Comparison of ENCODE assay signal across 25 mouse cellular contexts in genomic region chr1:162145748-162146147, GRCm38 (mm10).
A peak's percentile ranks its signal among the peaks of the same experiment; 100 is the strongest.
DNase-seq lines count a peak whose midpoint lies in the region; ATAC-seq and TF ChIP-seq lines count a peak whose summit lies in the region.
"Had no signal": no experiment of that assay in that cellular context is flagged by ENCODE, and none has a peak within 500 bp of the region (broad histone marks: within the 10 kb centered on the region; RNA-seq: fewer than 3 reads in every experiment).

No protein-coding gene starts in this region.

- WGBS in liver, embryonic 11.5 days, result 43% methylated on average over 5 of the region's 6 CpGs
- 14% methylated on average over 5 of the region's 6 CpGs for WGBS in liver, embryonic 12.5 days (ENCODE audit: insufficient replicate concordance)
- 20% methylated on average over 5 of the region's 6 CpGs for WGBS in liver, embryonic 14.5 days (ENCODE audit: insufficient replicate concordance)
- WGBS in liver, embryonic 16.5 days (ENCODE audit: insufficient replicate concordance), result 22% methylated on average over 5 of the region's 6 CpGs
- 75% methylated on average over 5 of the region's 6 CpGs for WGBS in forebrain, embryonic 15.5 days

- no peak for DNase-seq in liver, embryonic 11.5 days (ENCODE audit: low spot score)
- DNase-seq in liver, embryonic 14.5 days (ENCODE audit: low read depth in 3 of 3, low spot score in 3 of 3), result no peak
- no peak for DNase-seq in liver
- DNase-seq: adrenal gland, adult 8-10 months; adrenal gland, postnatal 14 days; adrenal gland, postnatal 36 days; B cell, adult 2 months; cerebellum, adult 11-12 months; cerebellum, adult 2 months; cerebellum, adult 9-10 months; cerebellum, postnatal 10 days; cerebellum, postnatal 25 days had no signal

- no peak overlapping the region for H3K9ac ChIP-seq in liver, embryonic 11.5 days (ENCODE audit: low read depth, low read length)
- no peak overlapping the region for H3K9ac ChIP-seq in liver, embryonic 12.5 days
- H3K9ac ChIP-seq in liver, embryonic 14.5 days (replicated peaks), result no peak overlapping the region
- H3K9ac ChIP-seq in liver, embryonic 16.5 days (ENCODE audit: low read depth, low read length), result no peak overlapping the region
- no peak overlapping the region for H3K9ac ChIP-seq in forebrain, embryonic 15.5 days (replicated peaks)
- H3K9ac ChIP-seq: embryonic facial prominence, embryonic 12.5 days; forebrain, embryonic 13.5 days had no signal

- no peak for TF ChIP-seq CTCF in liver, embryonic 14.5 days (IDR thresholded peaks at IDR 0.05; ENCODE audit: low read depth)

- H3K27ac ChIP-seq in liver, embryonic 11.5 days (ENCODE audit: low read depth, low read length), result no peak overlapping the region
- no peak overlapping the region for H3K27ac ChIP-seq in liver, embryonic 12.5 days
- H3K27ac ChIP-seq in liver, embryonic 14.5 days, result no peak overlapping the region
- H3K27ac ChIP-seq in liver, embryonic 16.5 days (ENCODE audit: low read length), result no peak overlapping the region
- no peak overlapping the region for H3K27ac ChIP-seq in forebrain, embryonic 15.5 days (replicated peaks)
- H3K27ac ChIP-seq: forebrain, embryonic 13.5 days had no signal

- H3K4me3 ChIP-seq in liver, embryonic 11.5 days (ENCODE audit: low read depth, low read length), result no peak overlapping the region
- no peak overlapping the region for H3K4me3 ChIP-seq in liver, embryonic 12.5 days
- H3K4me3 ChIP-seq in liver, embryonic 14.5 days (ENCODE audit: insufficient read depth in 1 of 2, low read depth in 2 of 2, low read length in 2 of 2), result no peak overlapping the region
- H3K4me3 ChIP-seq in liver, embryonic 16.5 days (ENCODE audit: low read depth, low read length), result no peak overlapping the region
- no peak overlapping the region for H3K4me3 ChIP-seq in forebrain, embryonic 15.5 days
- H3K4me3 ChIP-seq: embryonic facial prominence, embryonic 10.5 days; embryonic facial prominence, embryonic 12.5 days; forebrain, embryonic 13.5 days had no signal

- peak; percentile 43; the same call in 1 of the 2 replicates for ATAC-seq in liver, embryonic 11.5 days (replicated peaks; ENCODE audit: low FRiP score)
- ATAC-seq in liver, embryonic 12.5 days, result no peak
- peak; percentile 56; the same call in 1 of the 2 replicates for ATAC-seq in liver, embryonic 14.5 days (ENCODE audit: insufficient read depth)
- ATAC-seq in liver, embryonic 16.5 days (ENCODE audit: low read depth), result peak; percentile 27; the same call in 1 of the 2 replicates
- ATAC-seq in megakaryocyte-erythroid progenitor cell, adult 5-6 weeks (replicated peaks; ENCODE audit: low FRiP score, low TSS enrichment, poor library complexity, severe bottlenecking), result 0 out of 2 replicates have a peak, but pooled peaks have one; percentile 54
- ATAC-seq in frontal cortex, adult (ENCODE audit: low TSS enrichment), result no peak
- ATAC-seq in forebrain, embryonic 15.5 days (replicated peaks), result no peak
- ATAC-seq: activated CD4-positive, CD25-positive, alpha-beta regulatory T cell, adult 4 months; CD4-positive, CD25-positive, alpha-beta regulatory T cell, adult 4 months; forebrain, embryonic 13.5 days; Patski had no signal

- no peak for TF ChIP-seq EP300 in liver, embryonic 14.5 days (IDR thresholded peaks at IDR 0.05; ENCODE audit: low read depth)

- H3K27me3 ChIP-seq in liver, embryonic 11.5 days (replicated peaks; ENCODE audit: control insufficient read depth, insufficient read depth, low read length), result no peaks in the 10 kb centered on the region
- H3K27me3 ChIP-seq in liver, embryonic 12.5 days (replicated peaks), result no peaks in the 10 kb centered on the region
- H3K27me3 ChIP-seq in liver, embryonic 14.5 days (ENCODE audit: control insufficient read depth, insufficient read depth, low read length), result no peaks in the 10 kb centered on the region
- no peaks in the 10 kb centered on the region for H3K27me3 ChIP-seq in liver, embryonic 16.5 days (ENCODE audit: control insufficient read depth, insufficient read depth, low read depth, low read length)
- no peaks in the 10 kb centered on the region for H3K27me3 ChIP-seq in forebrain, embryonic 15.5 days
- H3K27me3 ChIP-seq: CH12.LX; embryonic facial prominence, embryonic 12.5 days; forebrain, embryonic 13.5 days; Patski had no signal

- no peaks in the 10 kb centered on the region for H3K36me3 ChIP-seq in liver, embryonic 11.5 days (ENCODE audit: control insufficient read depth, insufficient read depth, low read length)
- H3K36me3 ChIP-seq in liver, embryonic 12.5 days, result no peaks in the 10 kb centered on the region
- H3K36me3 ChIP-seq in liver, embryonic 14.5 days (replicated peaks; ENCODE audit: control insufficient read depth, insufficient read depth, low read depth), result no peaks in the 10 kb centered on the region
- H3K36me3 ChIP-seq in liver, embryonic 16.5 days (ENCODE audit: control insufficient read depth, insufficient read depth), result no peaks in the 10 kb centered on the region
- H3K36me3 ChIP-seq in forebrain, embryonic 15.5 days, result no peaks in the 10 kb centered on the region
- H3K36me3 ChIP-seq: embryonic facial prominence, embryonic 10.5 days; embryonic facial prominence, embryonic 12.5 days; G1E had no signal

- H3K9me3 ChIP-seq in liver, embryonic 11.5 days (ENCODE audit: control insufficient read depth, low read length), result no peaks in the 10 kb centered on the region
- no peaks in the 10 kb centered on the region for H3K9me3 ChIP-seq in liver, embryonic 12.5 days (replicated peaks)
- H3K9me3 ChIP-seq in liver, embryonic 14.5 days (ENCODE audit: control insufficient read depth, low read length), result no peaks in the 10 kb centered on the region
- H3K9me3 ChIP-seq in liver, embryonic 16.5 days (replicated peaks; ENCODE audit: control insufficient read depth, low read length), result no peaks in the 10 kb centered on the region
- no peaks in the 10 kb centered on the region for H3K9me3 ChIP-seq in forebrain, embryonic 15.5 days
- H3K9me3 ChIP-seq: embryonic facial prominence, embryonic 10.5 days; embryonic facial prominence, embryonic 12.5 days; forebrain, embryonic 13.5 days; G1E had no signal

- no peak overlapping the region for H3K4me2 ChIP-seq in liver, embryonic 11.5 days
- no peak overlapping the region for H3K4me2 ChIP-seq in liver, embryonic 12.5 days
- H3K4me2 ChIP-seq in liver, embryonic 14.5 days (ENCODE audit: low read depth), result no peak overlapping the region
- H3K4me2 ChIP-seq in liver, embryonic 16.5 days (ENCODE audit: low read depth, low read length), result no peak overlapping the region
- no peak overlapping the region for H3K4me2 ChIP-seq in forebrain, embryonic 15.5 days (replicated peaks)
- H3K4me2 ChIP-seq: embryonic facial prominence, embryonic 12.5 days; forebrain, embryonic 13.5 days had no signal

- no peaks in the 10 kb centered on the region; the same call in 1 of the 2 replicates for H3K4me1 ChIP-seq in liver, embryonic 11.5 days (replicated peaks; ENCODE audit: control insufficient read depth, insufficient read depth, low read length)
- H3K4me1 ChIP-seq in liver, embryonic 12.5 days, result no peaks in the 10 kb centered on the region
- H3K4me1 ChIP-seq in liver, embryonic 14.5 days (replicated peaks; ENCODE audit: control insufficient read depth in 2 of 2, insufficient read depth in 2 of 2, low read length in 1 of 2), result no peaks in the 10 kb centered on the region
- no peaks in the 10 kb centered on the region for H3K4me1 ChIP-seq in liver, embryonic 16.5 days (ENCODE audit: control insufficient read depth, low read depth, low read length)
- H3K4me1 ChIP-seq in forebrain, embryonic 15.5 days, result 0 out of 2 replicates have a peak, but pooled peaks cover 7% of the 10 kb centered on the region
- H3K4me1 ChIP-seq: forebrain, embryonic 13.5 days had no signal

Comparison
In these comparisons a context has a peak if more than half of its experiments do, and no peak if none do; other contexts are left out.
1. ATAC-seq: peak in liver, embryonic 11.5 days (single experiment), liver, embryonic 14.5 days (single experiment), liver, embryonic 16.5 days (single experiment) and megakaryocyte-erythroid progenitor cell, adult 5-6 weeks (single experiment); none in liver, embryonic 12.5 days (single experiment), frontal cortex, adult (single experiment) and forebrain, embryonic 15.5 days (single experiment).